Mouse (Mus musculus) liver, embryonic 15.5 days (tissue): ENCODE results near the gene Babam2. TPM values are rescaled to one million over a fixed set of nuclear protein-coding genes. Genes with fewer than 3 reads are reported as not detected.

Source experiments
- ATAC-seq: fragments of 200-750 bp; cut with Nextera tagmentation; 2 replicates; pipeline ENCODE4 v1.8.0; 2017; ENCODE audit warnings: moderate number of reproducible peaks, mild to moderate bottlenecking, moderate library complexity; ENCODE audit not compliant: insufficient read depth
- H3K27ac ChIP-seq: fragments of 300-500 bp; sonication (generic); replicated peaks from 2 replicates; pipeline ENCODE4 v1.5.1; 2015; ENCODE audit warnings: mild to moderate bottlenecking, inconsistent platforms
- H3K27me3 ChIP-seq: fragments of 300-500 bp; sonication (generic); 2 replicates; pipeline ENCODE4 v1.6.1; 2015; ENCODE audit warnings: mild to moderate bottlenecking, inconsistent platforms
- H3K36me3 ChIP-seq: fragments of 300-500 bp; sonication (generic); replicated peaks from 2 replicates; pipeline ENCODE4 v1.6.1; 2015; ENCODE audit warnings: moderate library complexity, mild to moderate bottlenecking, inconsistent platforms
- H3K4me1 ChIP-seq: fragments of 300-500 bp; sonication (generic); replicated peaks from 2 replicates; pipeline ENCODE4 v1.6.1; 2015; ENCODE audit warnings: inconsistent platforms
- H3K4me2 ChIP-seq: fragments of 300-500 bp; sonication (generic); 2 replicates; pipeline ENCODE4 v1.6.1; 2015; ENCODE audit warnings: moderate library complexity, mild to moderate bottlenecking, inconsistent platforms
- H3K4me3 ChIP-seq: fragments of 300-500 bp; sonication (generic); replicated peaks from 2 replicates; pipeline ENCODE4 v1.5.1; 2015; ENCODE audit warnings: mild to moderate bottlenecking, inconsistent platforms
- H3K9ac ChIP-seq: fragments of 300-500 bp; sonication (generic); 2 replicates; pipeline ENCODE4 v1.6.1; 2015; ENCODE audit warnings: moderate library complexity, mild to moderate bottlenecking, inconsistent platforms
- H3K9me3 ChIP-seq: fragments of 300-500 bp; sonication (generic); replicated peaks from 2 replicates; pipeline ENCODE4 v1.6.1; 2016; ENCODE audit warnings: inconsistent platforms
- WGBS: fragments of 180-500 bp; shearing (Covaris S2); methylation state at CpG from one replicate; pipeline ENCODE4 v1.1.7; 2015; ENCODE audit warnings: mixed read lengths; ENCODE audit not compliant: insufficient replicate concordance; 5-methylcytosine and 5-hydroxymethylcytosine counted together
- polyA plus RNA-seq: library from polyadenylated mRNA; unstranded; fragments of >200 nt; fragmentation: Nextera tagmentation; extraction: Ambion mirVana; gene quantifications from 2 replicates; pipeline ENCODE4 v1.2.1, GENCODE M21; 2015

Babam2 gene
- polyA plus RNA-seq, 1 experiment from 2014 or later, result 30.8 TPM

DNA sequence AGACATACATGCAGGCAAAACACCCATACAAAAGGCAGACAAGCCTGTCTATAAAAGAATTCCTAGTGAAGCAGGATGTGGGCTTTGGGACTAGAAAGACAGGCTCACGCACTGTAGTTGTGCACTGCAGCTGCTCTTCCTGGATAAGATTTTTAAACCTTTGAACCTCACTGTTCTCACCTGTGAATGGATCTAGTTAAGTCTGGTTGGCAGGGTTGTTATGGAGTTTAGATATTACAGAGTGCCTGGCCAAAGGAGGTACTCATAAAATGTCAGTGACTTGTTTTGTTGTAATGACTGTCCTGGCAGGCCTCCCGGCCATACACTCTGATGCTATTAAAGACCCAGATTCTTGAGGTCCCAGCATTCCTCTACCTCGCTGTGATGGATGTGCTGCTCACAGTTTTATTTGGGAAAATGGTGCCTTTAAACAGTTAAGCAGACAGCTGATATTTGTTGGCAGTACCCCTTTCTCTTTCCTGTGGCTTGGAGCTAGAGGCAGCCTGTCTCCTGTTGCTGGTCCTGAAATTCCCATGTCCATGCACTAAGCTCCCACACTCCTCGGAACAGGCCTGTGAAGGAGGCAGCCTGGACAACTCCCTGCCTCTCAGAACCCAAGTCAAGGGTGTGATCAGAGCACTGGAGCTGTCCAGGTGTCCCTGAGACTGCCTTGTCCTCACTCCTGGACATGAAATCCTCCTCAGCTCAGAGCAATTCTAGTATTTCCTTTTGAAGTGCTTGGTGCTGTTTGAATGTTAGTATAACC, 299.9 kb downstream of the Babam2 start:
- H3K9me3 ChIP-seq, result no peaks in the 10 kb centered on the region
- H3K27me3 ChIP-seq, result no peaks in the 10 kb centered on the region
- no peaks in the 10 kb centered on the region for H3K36me3 ChIP-seq
- no peaks in the 10 kb centered on the region for H3K4me1 ChIP-seq
- no peak overlapping the region for H3K4me2 ChIP-seq
- 66% methylated on average over 4 of the region's 4 CpGs for WGBS
- no peak overlapping the region for H3K4me3 ChIP-seq
- H3K9ac ChIP-seq, result no peak overlapping the region
- H3K27ac ChIP-seq, result no peak overlapping the region
- no peak for ATAC-seq

DNA sequence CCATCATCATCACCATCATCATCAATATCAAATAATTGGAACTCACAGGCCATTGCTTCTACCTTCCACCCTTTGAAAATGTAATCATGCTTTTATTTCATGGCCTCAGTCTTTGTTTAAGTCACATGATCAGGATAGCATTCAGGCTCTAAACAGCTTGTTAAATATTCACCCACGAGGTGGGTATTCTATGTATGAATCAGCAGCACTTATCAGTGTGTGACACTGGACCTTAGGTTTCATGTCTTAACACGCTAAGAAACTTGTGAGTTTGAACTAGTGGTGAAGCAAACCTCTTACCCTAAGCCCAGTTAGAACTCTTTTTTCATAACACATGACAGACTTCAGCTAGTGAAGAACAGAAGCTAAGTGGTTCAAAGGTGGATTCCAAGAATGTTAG, 301.3 kb downstream of the Babam2 start:
- no peak for ATAC-seq
- H3K27me3 ChIP-seq, result no peaks in the 10 kb centered on the region
- 38% methylated on average over 2 of the region's 2 CpGs for WGBS
- H3K9ac ChIP-seq, result no peak overlapping the region
- H3K27ac ChIP-seq, result no peak overlapping the region
- no peak overlapping the region for H3K4me3 ChIP-seq
- no peaks in the 10 kb centered on the region for H3K36me3 ChIP-seq
- H3K4me1 ChIP-seq, result no peaks in the 10 kb centered on the region
- no peaks in the 10 kb centered on the region for H3K9me3 ChIP-seq
- H3K4me2 ChIP-seq, result no peak overlapping the region

DNA sequence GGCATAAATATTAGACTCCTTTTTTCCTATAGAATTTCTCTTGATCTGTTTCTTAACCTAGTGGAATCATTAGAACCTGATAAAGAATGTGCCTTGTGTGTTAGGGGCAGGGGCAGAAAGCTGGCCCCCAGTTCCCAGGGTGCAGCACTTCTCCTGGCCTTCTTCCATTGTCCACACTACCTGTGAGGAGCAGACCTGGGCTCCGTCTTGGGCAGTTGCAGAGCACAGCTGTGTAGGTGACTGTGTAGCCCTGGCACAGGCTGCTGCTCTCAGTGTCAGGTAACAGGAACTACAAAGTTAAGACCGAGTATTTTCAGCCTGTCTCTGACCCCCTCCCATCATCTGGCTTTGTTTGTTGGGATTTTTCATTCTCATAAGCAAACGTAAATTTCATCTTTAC, 302.6 kb downstream of the Babam2 start:
- Histone ChIP-seq H3K27me3 (no peaks in the 10 kb centered on the region), H3K36me3 (no peaks in the 10 kb centered on the region), H3K27ac (no peak overlapping the region), H3K9ac (no peak overlapping the region), H3K9me3 (no peaks in the 10 kb centered on the region), H3K4me3 (no peak overlapping the region), H3K4me2 (no peak overlapping the region), H3K4me1 (no peaks in the 10 kb centered on the region)
- no peak for ATAC-seq
- WGBS, result 45% methylated on average over 3 of the region's 3 CpGs

DNA sequence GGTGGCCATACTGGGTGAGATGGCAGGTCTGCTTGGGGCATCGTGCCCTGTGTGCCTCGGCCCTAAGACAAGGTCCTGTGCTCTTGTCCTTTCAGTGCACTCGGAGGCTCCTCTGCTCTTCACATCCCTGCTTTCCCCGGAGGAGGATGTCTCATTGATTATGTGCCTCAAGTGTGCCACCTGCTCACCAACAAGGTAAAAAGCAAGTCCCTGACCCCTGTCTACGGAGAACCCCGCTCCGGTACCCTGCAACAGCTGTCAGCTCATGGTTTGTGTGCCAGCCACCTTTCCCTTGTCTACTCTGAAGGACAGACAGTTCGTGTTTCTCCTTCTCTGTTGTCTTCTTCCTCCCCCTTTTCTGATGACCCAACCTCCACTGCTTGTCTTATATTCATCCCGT, 303.8 kb downstream of the Babam2 start:
- ATAC-seq, result no peak
- 75% methylated on average over 9 of the region's 9 CpGs for WGBS
- Histone ChIP-seq H3K9me3 (no peaks in the 10 kb centered on the region), H3K27me3 (no peaks in the 10 kb centered on the region), H3K4me2 (no peak overlapping the region), H3K27ac (no peak overlapping the region), H3K36me3 (no peaks in the 10 kb centered on the region), H3K4me1 (no peaks in the 10 kb centered on the region), H3K4me3 (no peak overlapping the region), H3K9ac (no peak overlapping the region)

DNA sequence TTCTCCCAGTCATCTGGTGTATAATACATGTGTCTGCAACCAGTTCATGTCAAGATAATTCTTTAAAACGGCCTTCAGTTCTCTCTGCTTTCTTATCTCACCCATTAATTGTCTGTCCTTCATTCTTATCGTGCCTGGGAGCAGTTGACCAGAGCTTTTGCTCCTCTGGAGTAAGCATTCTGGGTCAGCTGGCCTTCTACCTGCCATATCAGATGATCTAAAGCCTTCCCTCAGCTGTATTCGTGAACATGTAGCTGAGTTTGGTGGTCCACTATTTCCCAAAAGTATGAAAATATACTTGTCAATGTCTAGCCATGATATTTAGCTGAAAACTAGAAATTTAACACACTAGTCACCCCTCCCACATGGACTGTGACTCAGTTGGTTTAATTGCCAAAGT, 304.3 kb downstream of the Babam2 start:
- WGBS, result 22% methylated on average over 3 of the region's 3 CpGs
- H3K9ac ChIP-seq, result no peak overlapping the region
- H3K4me1 ChIP-seq, result no peaks in the 10 kb centered on the region
- H3K27me3 ChIP-seq, result no peaks in the 10 kb centered on the region
- no peaks in the 10 kb centered on the region for H3K36me3 ChIP-seq
- no peak overlapping the region for H3K4me3 ChIP-seq
- no peaks in the 10 kb centered on the region for H3K9me3 ChIP-seq
- H3K27ac ChIP-seq, result no peak overlapping the region
- H3K4me2 ChIP-seq, result no peak overlapping the region
- no peak for ATAC-seq

DNA sequence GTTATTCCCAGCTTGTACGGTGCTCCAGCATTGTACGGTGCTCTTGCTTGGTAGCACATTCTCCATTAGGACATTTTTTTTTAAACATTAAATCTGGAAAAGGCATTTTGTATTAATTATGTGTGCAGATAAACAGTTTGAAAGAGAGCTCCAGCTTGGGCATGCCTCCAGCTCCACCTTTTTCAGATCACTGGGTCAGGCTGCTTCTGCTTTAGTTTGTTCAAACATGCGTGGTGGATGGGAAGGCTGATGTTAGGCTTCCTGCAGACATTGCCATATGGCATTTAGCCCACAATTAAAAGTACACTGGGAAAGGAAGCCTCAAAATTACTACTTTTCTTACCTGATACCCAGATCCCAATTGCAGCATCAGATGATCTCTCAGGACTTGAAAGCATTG, 310.9 kb downstream of the Babam2 start:
- 74% methylated on average over 3 of the region's 3 CpGs for WGBS
- H3K9ac ChIP-seq, result no peak overlapping the region
- H3K4me3 ChIP-seq, result no peak overlapping the region
- no peaks in the 10 kb centered on the region for H3K36me3 ChIP-seq
- no peaks in the 10 kb centered on the region for H3K9me3 ChIP-seq
- H3K4me2 ChIP-seq, result no peak overlapping the region
- ATAC-seq, result no peak
- H3K27me3 ChIP-seq, result no peaks in the 10 kb centered on the region
- no peaks in the 10 kb centered on the region for H3K4me1 ChIP-seq
- no peak overlapping the region for H3K27ac ChIP-seq

DNA sequence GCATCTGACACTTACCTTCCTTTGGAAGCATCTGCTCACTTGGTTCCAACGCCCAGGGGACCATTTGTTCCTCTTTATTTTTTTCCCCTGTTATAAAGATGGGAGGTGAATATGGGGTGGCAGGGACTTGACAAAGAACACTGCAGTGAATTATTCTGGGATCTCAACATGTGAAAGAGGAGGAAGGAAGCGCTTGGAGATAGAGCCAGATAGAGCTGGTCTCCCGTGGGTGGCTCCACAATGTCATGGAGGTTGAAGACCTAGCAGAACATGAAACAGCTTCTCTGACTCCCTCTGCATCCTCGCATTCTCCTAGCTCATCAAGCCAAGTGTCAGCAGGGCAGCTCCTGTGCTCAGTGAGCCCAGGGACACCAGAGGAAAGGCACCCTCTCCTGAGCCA, 312.6 kb downstream of the Babam2 start:
- no peak overlapping the region for H3K4me3 ChIP-seq
- H3K9ac ChIP-seq, result no peak overlapping the region
- no peak for ATAC-seq
- 48% methylated on average over 4 of the region's 4 CpGs for WGBS
- H3K4me1 ChIP-seq, result no peaks in the 10 kb centered on the region
- no peaks in the 10 kb centered on the region for H3K27me3 ChIP-seq
- no peak overlapping the region for H3K4me2 ChIP-seq
- no peaks in the 10 kb centered on the region for H3K36me3 ChIP-seq
- no peak overlapping the region for H3K27ac ChIP-seq
- no peaks in the 10 kb centered on the region for H3K9me3 ChIP-seq

DNA sequence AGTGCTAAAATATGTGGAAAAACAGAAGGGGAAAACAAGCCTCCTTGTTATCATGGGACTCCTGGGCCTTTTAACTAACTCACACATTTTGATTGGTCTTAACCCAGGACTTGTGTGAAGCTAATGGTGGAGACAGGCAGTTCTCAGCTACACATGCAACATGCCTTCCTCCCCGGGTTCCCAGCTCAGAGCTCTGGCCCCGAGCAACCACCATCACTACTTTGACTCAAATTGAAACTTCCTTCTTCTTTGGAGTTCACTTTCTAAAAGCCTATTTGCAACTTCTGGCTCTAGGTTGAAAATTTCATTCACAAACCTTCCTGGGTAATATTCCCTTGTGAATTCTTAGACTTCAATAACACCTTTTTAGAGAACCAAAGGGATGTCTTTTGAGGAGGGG, 315.6 kb downstream of the Babam2 start:
- H3K36me3 ChIP-seq, result no peaks in the 10 kb centered on the region
- no peak overlapping the region for H3K27ac ChIP-seq
- H3K9me3 ChIP-seq, result no peaks in the 10 kb centered on the region
- H3K4me2 ChIP-seq, result no peak overlapping the region
- H3K4me1 ChIP-seq, result no peaks in the 10 kb centered on the region
- no peak overlapping the region for H3K9ac ChIP-seq
- H3K4me3 ChIP-seq, result no peak overlapping the region
- WGBS, result 44% methylated on average over 2 of the region's 2 CpGs
- ATAC-seq, result no peak
- H3K27me3 ChIP-seq, result no peaks in the 10 kb centered on the region

DNA sequence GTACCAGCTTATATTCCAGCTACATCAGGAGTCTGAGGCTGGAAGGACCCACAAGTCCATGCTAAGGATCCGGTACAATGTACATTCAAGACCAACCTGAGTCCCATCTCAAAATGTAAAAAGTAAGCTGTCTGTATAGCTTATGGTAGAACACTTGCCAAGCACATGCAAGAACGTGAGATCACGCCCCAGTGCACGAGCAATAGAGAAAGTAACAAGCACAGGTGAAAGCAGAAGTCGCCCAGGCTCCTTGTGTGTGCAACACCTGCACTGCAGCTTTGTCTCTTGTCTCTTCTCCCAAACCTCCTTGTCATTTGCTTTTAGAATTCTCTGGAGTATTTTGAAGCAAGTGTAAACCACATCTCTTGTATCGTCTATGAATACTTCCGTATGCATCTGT, 317.3 kb downstream of the Babam2 start:
- H3K27ac ChIP-seq, result no peak overlapping the region
- H3K4me3 ChIP-seq, result no peak overlapping the region
- no peaks in the 10 kb centered on the region for H3K36me3 ChIP-seq
- WGBS, result 76% methylated on average over 7 of the region's 7 CpGs
- no peak overlapping the region for H3K4me2 ChIP-seq
- H3K4me1 ChIP-seq, result no peaks in the 10 kb centered on the region
- H3K9ac ChIP-seq, result no peak overlapping the region
- no peaks in the 10 kb centered on the region for H3K9me3 ChIP-seq
- no peak for ATAC-seq
- H3K27me3 ChIP-seq, result no peaks in the 10 kb centered on the region

DNA sequence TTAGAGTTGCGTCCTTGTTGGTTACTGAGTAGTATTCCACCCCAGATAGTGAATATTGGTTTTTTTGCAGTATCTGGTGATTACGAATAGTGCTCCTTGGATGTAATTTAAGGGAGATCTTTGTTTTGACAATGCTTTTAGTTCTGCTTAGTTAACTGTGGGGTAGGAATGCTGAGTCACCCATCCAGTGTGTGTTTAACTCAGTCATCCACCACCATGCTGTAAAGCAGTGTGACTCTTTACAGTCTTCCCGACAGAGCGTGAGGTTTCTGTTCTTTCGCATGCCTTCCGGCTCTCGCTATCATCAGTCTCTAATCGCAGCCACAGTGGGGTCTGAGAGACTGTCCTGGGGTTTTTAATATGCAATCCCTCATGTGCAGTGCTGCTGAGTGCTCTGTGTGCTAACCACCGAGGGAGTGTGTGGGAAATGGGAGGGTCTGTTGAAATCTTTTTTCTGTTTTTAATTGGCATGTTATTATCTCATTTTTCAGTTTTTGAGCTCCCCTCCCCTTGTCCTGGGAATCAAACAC, 318.5 kb downstream of the Babam2 start:
- H3K27me3 ChIP-seq, result no peaks in the 10 kb centered on the region
- H3K4me1 ChIP-seq, result no peaks in the 10 kb centered on the region
- 61% methylated on average over 9 of the region's 9 CpGs for WGBS

DNA sequence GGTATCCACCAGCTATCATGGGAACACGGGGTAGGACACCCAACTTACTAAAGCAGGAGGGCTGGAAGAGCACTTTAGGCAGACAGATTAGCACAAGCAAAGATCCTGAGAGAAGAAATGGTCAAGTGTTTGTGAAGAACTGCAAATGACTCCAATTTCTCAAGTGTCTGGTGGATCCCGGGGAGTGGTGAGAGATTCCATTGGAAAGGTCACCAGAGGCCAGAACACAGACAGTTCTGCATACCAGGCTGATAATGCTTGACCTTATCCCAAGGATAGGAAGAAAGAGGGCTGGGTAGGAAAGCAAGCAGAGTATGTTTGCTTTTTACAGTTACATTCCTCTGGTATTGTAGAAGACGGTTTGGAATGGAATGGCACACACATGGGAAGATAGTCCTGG, 320.2 kb downstream of the Babam2 start:
- Histone ChIP-seq H3K4me3 (no peak overlapping the region), H3K9ac (no peak overlapping the region), H3K36me3 (no peaks in the 10 kb centered on the region), H3K4me2 (no peak overlapping the region), H3K9me3 (no peaks in the 10 kb centered on the region), H3K4me1 (no peaks in the 10 kb centered on the region), H3K27me3 (no peaks in the 10 kb centered on the region), H3K27ac (no peak overlapping the region)
- no peak for ATAC-seq
- WGBS, result 65% methylated on average over 3 of the region's 3 CpGs

More for the DNA sequence above, 318.5 kb downstream of the Babam2 start:
- H3K36me3 ChIP-seq, result no peaks in the 10 kb centered on the region
- H3K27ac ChIP-seq, result no peak overlapping the region
- H3K9ac ChIP-seq, result no peak overlapping the region
- ATAC-seq, result no peak
- no peak overlapping the region for H3K4me3 ChIP-seq
- H3K9me3 ChIP-seq, result no peaks in the 10 kb centered on the region
- H3K4me2 ChIP-seq, result no peak overlapping the region

DNA sequence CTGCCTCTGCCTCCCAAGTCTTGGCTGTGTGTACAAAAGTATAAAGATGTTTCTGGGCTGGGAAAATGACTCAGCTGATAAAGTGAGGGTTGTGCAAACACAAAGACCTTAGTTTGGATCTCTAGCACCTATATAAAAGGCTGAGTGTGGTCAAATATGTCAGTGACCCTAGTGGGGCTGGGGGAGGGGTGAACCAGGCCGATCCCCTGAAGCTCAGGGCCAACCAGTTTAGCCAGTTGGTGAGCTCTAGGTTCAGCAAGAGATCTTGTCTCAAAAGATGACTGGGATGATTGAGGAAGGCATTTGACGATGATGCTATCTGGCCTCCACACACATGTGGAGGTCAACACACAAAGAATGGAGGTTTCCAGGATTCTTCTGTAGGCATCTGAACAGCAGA, 320.8 kb downstream of the Babam2 start:
- Histone ChIP-seq H3K36me3 (no peaks in the 10 kb centered on the region), H3K4me3 (no peak overlapping the region), H3K9me3 (no peaks in the 10 kb centered on the region), H3K4me1 (no peaks in the 10 kb centered on the region), H3K4me2 (no peak overlapping the region), H3K27me3 (no peaks in the 10 kb centered on the region), H3K27ac (no peak overlapping the region), H3K9ac (no peak overlapping the region)
- 64% methylated on average over 2 of the region's 2 CpGs for WGBS
- no peak for ATAC-seq
